Mouse (Mus musculus) small intestine, adult 2 months (tissue): ENCODE results near the gene Dnah1. TPM values are rescaled to one million over a fixed set of nuclear protein-coding genes. Genes with fewer than 3 reads are reported as not detected.

Source experiments
- H3K27ac ChIP-seq: fragments of 200-500 bp; 2 replicates; pipeline ENCODE4 v1.5.1; 2012; ENCODE audit warnings: low read depth, low read length, control low read depth, inconsistent platforms; ENCODE audit not compliant: insufficient read depth
- H3K27me3 ChIP-seq: fragments of 200-500 bp; 2 replicates; pipeline ENCODE4 v1.6.1; 2012; ENCODE audit warnings: mild to moderate bottlenecking, moderate library complexity, low read length, inconsistent platforms; ENCODE audit not compliant: control insufficient read depth, insufficient read depth
- H3K36me3 ChIP-seq: fragments of 200-500 bp; 2 replicates; pipeline ENCODE4 v1.6.1; 2012; ENCODE audit warnings: mild to moderate bottlenecking, low read length, control low read depth, inconsistent platforms; ENCODE audit not compliant: control insufficient read depth, insufficient read depth
- H3K4me1 ChIP-seq: fragments of 200-500 bp; 2 replicates; pipeline ENCODE4 v1.6.1; 2012; ENCODE audit warnings: low read length, inconsistent platforms, mixed read lengths; ENCODE audit not compliant: control insufficient read depth, insufficient read depth, insufficient read length
- H3K4me3 ChIP-seq: fragments of 200-500 bp; 2 replicates; pipeline ENCODE4 v1.5.1; 2012; ENCODE audit warnings: low read depth, mild to moderate bottlenecking, control low read depth, inconsistent platforms, low read length, moderate library complexity
- CTCF ChIP-seq: fragments of 200-500 bp; IDR thresholded peaks from 2 replicates; pipeline ENCODE4 v1.5.1; 2012; ENCODE audit warnings: low read depth, mild to moderate bottlenecking, control low read depth, inconsistent platforms, low read length, moderate library complexity, mixed read lengths; ENCODE audit not compliant: insufficient replicate concordance, insufficient read length; ENCODE audit errors: extremely low read depth
- POLR2A ChIP-seq: fragments of 200-500 bp; IDR thresholded peaks from 2 replicates; pipeline ENCODE4 v1.6.1; 2012; ENCODE audit warnings: low read depth, mild to moderate bottlenecking, control low read depth, inconsistent platforms, low read length, moderate library complexity
- WGBS: fragments of 180-500 bp; shearing (Covaris S2); methylation state at CpG from one replicate; pipeline ENCODE4 v1.1.7; 2018; 5-methylcytosine and 5-hydroxymethylcytosine counted together
- polyA plus RNA-seq: library from polyadenylated mRNA; depleted of rRNA; stranded (reverse); fragments of >200 nt; gene quantifications from 2 replicates; pipeline ENCODE4 v1.2.3, GENCODE M21; 2012

The Dnah1 gene
- polyA plus RNA-seq, 1 experiment: 0.08 TPM

- TF ChIP-seq POLR2A (no peak), CTCF (no peak)
- peak overlapping the region; percentile 82 for H3K27ac ChIP-seq
- peaks cover 16% of the 10 kb centered on the region for H3K36me3 ChIP-seq
- no peaks in the 10 kb centered on the region for H3K27me3 ChIP-seq
- 13% methylated on average over 38 of the region's 38 CpGs for WGBS
- H3K4me1 ChIP-seq: no peaks in the 10 kb centered on the region; the same call in 1 of the 2 replicates
- peak overlapping the region; percentile 78 for H3K4me3 ChIP-seq
These were observed 73.2 kb downstream of the Dnah1 start for GRCm38 (mm10) chr14:31250222-31251083.

- H3K27ac ChIP-seq: no peak overlapping the region
- 41% methylated on average over 6 of the region's 6 CpGs for WGBS
- H3K4me1 ChIP-seq: no peaks in the 10 kb centered on the region; the same call in 1 of the 2 replicates
- no peak overlapping the region for H3K4me3 ChIP-seq
- no peaks in the 10 kb centered on the region for H3K27me3 ChIP-seq
- H3K36me3 ChIP-seq: no peaks in the 10 kb centered on the region; the same call in 1 of the 2 replicates
- TF ChIP-seq POLR2A (no peak), CTCF (no peak)
These were observed 75.3 kb downstream of the Dnah1 start for GRCm38 (mm10) chr14:31248396-31248795.

GRCm38 (mm10) chr14:31245946-31246345 lies 77.8 kb downstream of the Dnah1 start:
- no peaks in the 10 kb centered on the region; the same call in 1 of the 2 replicates for H3K36me3 ChIP-seq
- H3K4me3 ChIP-seq: no peak overlapping the region
- no peaks in the 10 kb centered on the region for H3K4me1 ChIP-seq
- TF ChIP-seq POLR2A (no peak), CTCF (no peak)
- 98% methylated on average over 1 of the region's 1 CpGs for WGBS
- no peak overlapping the region for H3K27ac ChIP-seq
- no peaks in the 10 kb centered on the region for H3K27me3 ChIP-seq

GRCm38 (mm10) chr14:31244777-31245176 lies 78.9 kb downstream of the Dnah1 start:
- H3K27ac ChIP-seq: no peak overlapping the region
- no peaks in the 10 kb centered on the region for H3K27me3 ChIP-seq
- no peak overlapping the region for H3K4me3 ChIP-seq
- no peaks in the 10 kb centered on the region; the same call in 1 of the 2 replicates for H3K36me3 ChIP-seq
- 73% methylated on average over 1 of the region's 1 CpGs for WGBS
- H3K4me1 ChIP-seq: no peaks in the 10 kb centered on the region
- no peak for TF ChIP-seq POLR2A
- TF ChIP-seq CTCF: no peak

- Histone ChIP-seq H3K27ac (no peak overlapping the region), H3K27me3 (no peaks in the 10 kb centered on the region), H3K36me3 (peaks cover 4% of the 10 kb centered on the region; the same call in 1 of the 2 replicates), H3K4me3 (no peak overlapping the region), H3K4me1 (no peaks in the 10 kb centered on the region)
- WGBS: 78% methylated on average over 3 of the region's 3 CpGs
- TF ChIP-seq POLR2A (no peak), CTCF (no peak)
These were observed 83.2 kb downstream of the Dnah1 start for GRCm38 (mm10) chr14:31240528-31240927.

- no peak overlapping the region for H3K4me3 ChIP-seq
- no peak overlapping the region for H3K27ac ChIP-seq
- TF ChIP-seq POLR2A: no peak
- TF ChIP-seq CTCF: no peak
- no peaks in the 10 kb centered on the region for H3K27me3 ChIP-seq
- H3K4me1 ChIP-seq: no peaks in the 10 kb centered on the region; the same call in none of the 2 replicates
- peaks cover 4% of the 10 kb centered on the region; the same call in 1 of the 2 replicates for H3K36me3 ChIP-seq
- 75% methylated on average over 7 of the region's 7 CpGs for WGBS
These were observed 86.4 kb downstream of the Dnah1 start for GRCm38 (mm10) chr14:31237101-31237882.
